Mouse (Mus musculus) heart, adult 2 months (tissue): ENCODE data around the gene Xrra1.

Experiments used
- CTCF ChIP-seq: fragments of 200-600 bp; IDR thresholded peaks from 2 replicates; pipeline ENCODE4 v1.8.1; 2022; ENCODE audit warnings: antibody characterized with exemption, mild to moderate bottlenecking, moderate library complexity
- EP300 ChIP-seq: fragments of 200-500 bp; IDR thresholded peaks from 2 replicates; pipeline ENCODE4 v1.6.1; 2011; ENCODE audit warnings: low read depth, low read length, control low read depth; ENCODE audit not compliant: insufficient read depth

GRCm38 (mm10) chr7:99854311-99854710 is 4.6 kb upstream of the Xrra1 start:
- TF ChIP-seq CTCF: no peak
- no peak for TF ChIP-seq EP300
